Mouse (Mus musculus) ovary, postnatal 14 days (tissue): ENCODE data around the gene Etnk1.

Experiments
- DNase-seq: peaks from one replicate; pipeline ENCODE4 v3.0.0; 2022; ENCODE audit warnings: low spot score

Etnk1 gene

DNA sequence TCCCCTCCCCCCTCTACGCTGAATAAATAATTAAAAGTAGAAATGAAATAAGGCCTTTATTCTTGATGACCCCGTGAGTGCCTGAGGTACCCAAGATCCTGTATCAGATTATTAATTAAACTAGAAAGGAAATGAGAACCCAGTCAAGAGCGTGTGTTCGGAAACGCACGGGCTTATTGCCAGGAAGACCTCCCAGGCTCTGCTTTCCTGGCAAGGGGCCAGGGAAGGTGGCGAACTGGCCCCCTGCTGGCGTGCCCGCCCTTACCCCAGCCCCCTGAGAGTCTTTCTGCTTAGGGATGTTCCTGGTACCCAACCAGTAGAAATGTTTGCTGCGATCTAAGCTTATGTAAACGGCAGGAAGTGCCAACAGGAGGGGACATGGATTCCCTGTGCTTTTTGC, 49.2 kb downstream of the Etnk1 start:
- DNase-seq, result no peak

DNA sequence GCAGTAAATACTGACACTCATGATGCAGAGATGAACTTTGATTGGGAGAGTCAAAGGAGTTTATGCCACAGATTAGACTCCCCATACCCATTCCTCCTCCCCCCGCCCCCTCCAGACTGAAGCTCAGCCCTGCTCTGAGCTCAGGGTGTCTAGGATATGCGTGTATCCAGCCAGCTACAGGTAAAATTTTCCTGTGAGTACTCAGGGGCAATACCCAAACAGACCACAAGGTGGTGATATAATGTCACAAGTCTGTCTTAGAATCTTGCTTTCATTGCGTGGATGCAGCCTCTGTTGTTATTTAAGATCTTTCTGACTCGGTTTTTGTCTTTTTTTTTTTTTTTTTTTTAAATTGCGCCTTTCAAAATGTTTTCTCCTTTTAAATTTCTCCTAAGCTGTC, 52.3 kb downstream of the Etnk1 start:
- DNase-seq, result peak; percentile 45

DNA sequence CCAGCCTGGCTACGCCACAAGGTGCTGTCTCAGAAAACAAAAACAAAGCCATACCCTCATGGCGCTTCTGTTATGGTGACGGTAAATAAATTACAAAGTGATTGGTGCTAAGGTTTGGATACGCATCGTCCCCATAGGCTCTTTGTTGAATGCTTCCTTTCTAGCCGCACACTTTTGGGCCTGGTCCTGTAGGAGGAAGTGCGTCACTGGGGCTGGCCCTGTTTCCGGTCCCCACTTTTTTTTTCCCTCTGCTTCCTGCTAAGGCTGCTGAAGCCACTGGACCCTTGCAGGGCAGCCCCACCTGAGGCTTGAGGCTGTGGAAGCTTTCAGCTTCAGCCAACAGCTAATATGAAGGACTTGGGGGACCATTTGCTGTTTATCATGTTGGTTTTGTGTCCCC, 54.2 kb downstream of the Etnk1 start:
- DNase-seq, result no peak

DNA sequence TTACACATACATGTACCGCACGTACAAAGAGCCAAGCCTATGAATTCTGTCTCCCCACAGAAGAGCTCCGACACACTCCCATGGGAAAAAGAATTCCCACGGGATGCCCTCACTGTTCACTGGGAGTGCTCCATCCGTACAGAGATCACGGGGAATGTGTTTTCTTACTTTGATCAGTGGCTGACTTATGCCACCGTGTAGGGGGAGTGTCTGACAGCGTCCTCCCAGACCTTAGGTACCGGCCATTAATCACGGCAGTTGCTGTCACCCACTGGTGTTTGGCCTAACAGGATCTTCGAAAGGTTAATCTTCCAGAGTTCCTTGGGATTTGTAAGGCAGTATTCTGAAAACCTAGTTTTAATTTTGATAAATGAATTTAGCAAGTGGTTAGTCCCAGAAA, 57.0 kb downstream of the Etnk1 start:
- no peak for DNase-seq

DNA sequence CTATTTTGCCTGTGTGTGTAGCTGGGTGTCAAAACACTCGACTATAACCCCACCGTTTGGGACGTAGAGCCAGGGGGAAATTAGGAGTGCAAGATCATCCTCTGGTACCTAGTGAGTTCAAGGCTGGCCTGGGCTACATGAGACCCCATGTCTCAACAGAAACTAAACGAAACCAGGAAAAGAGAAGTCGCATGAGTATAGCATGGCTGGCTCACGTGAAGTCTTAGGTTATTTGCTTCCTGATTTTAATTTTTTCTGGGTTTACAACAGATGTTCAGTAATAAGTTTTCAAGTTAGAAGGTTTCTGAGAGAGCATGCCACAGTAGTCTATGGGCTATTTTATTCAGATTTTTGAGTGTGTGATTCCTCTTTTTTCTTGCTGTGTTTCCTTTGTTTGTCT, 57.9 kb downstream of the Etnk1 start:
- DNase-seq, result no peak

DNA sequence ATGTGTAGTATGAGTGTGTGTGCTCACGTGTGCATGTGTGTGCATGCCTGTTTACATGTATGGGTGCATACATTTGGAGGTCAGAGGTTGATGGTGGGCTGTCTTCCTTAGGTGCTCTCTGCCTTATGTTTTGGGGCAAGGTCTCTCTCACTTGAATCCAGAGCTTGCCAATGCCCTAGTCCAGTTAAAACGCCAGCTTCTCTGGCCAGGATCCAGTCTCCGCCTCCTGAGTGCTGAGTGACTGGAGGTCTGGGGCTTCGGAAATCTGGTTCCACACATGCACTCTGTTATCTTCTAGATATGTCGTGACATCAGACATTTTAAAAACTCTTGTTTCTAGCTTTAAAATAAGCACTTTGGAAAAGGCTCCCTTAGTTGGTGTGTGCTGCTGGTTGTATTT, 61.7 kb downstream of the Etnk1 start:
- DNase-seq, result no peak

DNA sequence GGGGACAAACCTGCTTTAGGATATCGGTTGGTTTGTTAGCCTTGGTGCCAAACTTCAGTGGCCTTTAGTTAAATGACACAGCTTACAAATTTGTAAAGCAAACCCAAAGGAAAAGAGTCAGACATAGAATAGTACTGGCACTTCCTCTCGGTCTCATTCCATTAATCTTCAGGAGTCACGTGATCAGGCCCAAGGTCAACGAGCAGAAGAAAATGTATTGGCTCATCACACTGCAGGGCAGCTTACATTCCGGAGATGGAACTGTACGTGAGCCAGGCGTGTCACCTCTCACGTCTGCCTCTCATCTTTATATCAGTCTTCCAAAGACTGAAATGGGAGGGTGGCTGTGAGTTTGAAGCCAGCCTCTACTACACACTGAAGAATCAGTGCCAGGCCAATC, 62.9 kb downstream of the Etnk1 start:
- no peak for DNase-seq

DNA sequence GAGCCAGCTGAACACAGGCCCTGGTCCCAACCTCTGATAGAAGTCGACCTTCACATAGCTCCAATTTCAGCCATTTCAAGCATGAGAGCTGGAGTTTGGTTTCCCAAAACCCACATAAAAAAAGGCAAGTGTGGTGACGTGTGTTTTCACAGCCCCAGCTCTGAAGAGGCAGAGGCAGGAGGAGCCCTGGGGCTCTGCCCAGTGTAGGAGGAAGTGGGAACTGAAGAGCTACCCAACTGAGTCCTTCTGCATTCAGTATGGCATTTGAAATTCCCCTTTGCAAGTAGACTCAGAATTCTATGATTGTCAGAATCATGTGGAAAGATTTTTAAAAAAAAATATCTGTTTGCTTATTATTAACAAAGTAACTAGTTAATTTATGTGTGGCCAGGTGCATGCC, 63.9 kb downstream of the Etnk1 start:
- DNase-seq, result no peak

DNA sequence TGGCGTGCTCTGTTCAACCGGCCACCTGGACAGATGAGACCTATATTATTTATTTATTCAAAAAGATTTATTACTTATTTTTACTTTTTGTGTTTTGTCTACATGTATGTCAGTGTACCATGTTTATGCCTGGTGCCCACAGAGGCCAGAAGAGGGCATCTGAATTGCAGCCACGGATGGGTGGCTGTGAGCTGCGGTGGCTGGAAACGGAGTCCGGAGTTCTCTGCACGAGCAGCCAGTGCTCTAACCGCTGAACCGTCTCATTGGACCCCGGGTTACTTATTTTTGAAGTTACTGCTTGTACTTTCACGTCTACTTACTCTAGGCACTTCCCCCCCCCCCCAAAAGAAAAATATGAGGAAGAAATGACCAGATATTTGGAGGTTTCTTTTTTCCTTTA, 65.7 kb downstream of the Etnk1 start:
- no peak for DNase-seq

DNA sequence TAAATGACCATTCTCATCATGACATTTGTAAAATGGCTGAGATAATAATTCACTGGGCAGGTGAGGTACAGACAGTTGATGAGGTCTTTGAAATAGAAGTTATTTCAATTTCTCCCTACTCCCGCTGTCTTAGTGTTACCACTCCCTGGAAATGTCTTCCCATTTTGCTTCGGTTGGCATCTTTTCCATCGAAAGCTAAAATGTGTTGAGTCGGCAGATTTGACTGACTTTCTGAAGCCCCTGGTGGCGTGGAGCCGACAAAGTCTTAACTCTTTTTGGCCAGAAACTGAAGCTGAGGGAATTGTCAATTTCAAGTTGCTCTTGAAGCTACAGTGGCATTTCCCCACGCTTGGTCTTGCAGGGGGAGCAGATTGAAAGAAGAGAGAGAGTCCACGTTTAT, 67.8 kb downstream of the Etnk1 start:
- no peak for DNase-seq

DNA sequence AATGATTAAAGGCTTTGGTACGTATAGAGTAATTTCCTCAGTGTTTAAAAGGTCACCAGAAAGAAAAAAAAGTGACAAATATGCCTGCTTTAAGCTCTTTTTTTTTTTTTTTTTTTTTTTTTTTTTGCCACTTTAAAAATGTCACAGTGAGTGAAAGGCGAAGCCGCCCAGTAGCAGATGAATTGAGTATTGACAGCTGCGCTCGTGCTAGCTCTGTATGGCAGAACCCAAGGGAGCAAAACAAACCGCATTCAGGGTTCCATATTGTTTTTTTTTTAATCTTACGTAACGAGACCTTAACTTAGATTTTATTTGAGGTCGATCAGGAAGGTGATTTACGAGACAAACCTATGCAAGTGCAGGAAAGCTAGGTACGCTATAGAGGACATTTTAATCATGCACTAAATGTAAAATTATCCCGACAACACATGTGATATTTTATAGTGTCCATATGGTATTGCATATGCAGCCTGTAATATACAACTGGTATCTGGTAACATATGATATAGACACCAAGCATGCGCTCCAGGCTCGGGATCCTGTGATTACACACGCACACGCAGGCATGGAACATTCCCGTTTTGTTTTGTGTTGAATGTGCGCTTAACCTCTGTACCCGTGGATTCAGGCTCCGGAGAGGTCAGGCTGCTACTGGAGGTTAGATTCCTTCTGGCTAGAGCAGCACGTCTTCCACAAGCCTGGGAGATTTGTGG, 72.5 kb downstream of the Etnk1 start:
- no peak for DNase-seq

DNA sequence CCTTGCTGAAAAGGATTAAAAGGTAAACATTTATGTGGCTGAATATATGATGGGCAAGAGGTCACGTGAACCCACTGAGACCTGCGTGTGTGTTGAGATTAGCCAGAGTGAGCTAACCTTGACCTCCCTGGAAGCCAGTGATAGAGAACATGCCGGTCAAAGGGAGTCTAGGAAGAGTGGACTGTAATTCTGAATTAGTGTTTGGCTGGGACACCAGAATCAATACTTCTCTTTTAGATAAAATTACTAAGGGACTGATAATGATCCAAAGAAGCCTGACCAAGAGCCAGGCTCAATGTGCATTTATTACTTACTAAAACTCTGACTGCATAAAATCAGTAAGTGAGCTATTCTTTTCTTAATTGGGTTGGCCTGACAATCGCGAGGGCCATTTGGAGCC, 76.2 kb downstream of the Etnk1 start:
- DNase-seq, result no peak

DNA sequence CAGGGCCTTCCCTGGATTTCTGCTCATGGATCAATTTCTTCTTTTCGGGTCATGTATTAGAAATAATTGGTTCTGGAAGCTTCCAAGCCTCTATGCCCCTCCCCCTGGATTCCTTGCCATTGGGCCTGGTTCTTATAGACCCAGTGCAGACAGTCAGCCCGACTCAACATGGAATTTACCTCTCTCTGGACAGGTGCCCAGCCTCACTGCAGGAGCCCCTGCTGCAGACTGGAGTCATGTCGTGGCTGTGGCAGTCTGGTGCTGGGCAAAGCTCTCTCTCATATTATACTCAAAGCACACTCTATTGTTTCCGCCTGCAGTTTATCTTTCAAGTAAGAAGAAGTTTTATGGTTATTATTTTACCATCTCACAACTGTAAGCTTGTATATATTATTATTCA, 90.9 kb downstream of the Etnk1 start:
- DNase-seq, result no peak

DNA sequence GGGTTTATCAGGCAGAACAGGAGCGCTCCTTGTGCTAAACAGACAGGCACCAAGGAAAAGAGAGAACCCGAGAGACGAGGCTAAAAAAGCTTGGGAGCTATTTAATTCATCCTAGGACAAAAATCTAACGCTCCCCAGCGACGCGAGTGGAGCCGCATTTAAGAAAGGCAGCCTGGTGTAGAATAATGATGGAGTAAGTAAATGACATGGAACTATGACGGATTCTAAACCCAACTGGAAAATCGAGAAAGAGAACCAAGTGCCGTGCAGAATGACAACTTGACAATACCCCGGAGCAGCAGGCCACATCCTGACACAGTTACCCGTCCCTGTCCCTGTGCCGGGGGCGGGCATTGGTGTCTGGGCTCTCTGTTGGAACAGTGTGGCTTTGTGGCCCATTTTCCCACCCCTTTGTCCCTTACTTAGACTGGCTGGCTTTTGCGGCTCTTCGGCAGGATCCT, 92.2 kb downstream of the Etnk1 start:
- no peak for DNase-seq

DNA sequence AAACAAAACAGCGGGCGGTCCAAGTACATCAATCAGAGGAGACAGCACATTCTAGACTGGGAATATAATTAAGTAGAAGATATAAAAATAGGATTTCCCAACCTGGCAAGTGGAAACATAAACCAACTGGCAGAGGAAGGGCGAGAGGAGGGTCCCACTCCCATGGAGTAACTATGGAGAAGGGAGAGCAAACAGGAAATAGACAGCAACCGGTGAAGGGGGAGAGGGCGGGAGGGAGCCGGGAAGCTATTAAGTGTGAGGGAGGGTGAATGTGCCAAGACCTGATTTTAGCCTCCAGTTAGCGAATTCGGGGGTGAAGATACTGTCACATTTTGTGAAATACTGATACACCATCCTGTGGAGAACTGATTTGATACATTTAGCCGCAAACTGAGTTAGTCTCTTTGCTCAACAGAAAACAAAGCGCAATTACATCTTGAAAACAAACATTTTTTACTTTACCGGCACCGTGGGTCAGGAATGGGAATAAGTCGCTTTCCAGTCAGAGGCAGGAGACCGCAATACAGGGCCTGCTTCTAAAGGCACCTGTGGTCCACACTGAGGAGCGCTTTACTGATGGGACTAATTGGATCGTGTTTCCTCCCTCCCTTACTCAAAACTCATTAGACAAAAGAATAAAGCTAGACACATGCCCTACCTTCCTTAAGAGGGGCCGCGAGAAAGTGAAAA, 93.0 kb downstream of the Etnk1 start:
- DNase-seq, result no peak

DNA sequence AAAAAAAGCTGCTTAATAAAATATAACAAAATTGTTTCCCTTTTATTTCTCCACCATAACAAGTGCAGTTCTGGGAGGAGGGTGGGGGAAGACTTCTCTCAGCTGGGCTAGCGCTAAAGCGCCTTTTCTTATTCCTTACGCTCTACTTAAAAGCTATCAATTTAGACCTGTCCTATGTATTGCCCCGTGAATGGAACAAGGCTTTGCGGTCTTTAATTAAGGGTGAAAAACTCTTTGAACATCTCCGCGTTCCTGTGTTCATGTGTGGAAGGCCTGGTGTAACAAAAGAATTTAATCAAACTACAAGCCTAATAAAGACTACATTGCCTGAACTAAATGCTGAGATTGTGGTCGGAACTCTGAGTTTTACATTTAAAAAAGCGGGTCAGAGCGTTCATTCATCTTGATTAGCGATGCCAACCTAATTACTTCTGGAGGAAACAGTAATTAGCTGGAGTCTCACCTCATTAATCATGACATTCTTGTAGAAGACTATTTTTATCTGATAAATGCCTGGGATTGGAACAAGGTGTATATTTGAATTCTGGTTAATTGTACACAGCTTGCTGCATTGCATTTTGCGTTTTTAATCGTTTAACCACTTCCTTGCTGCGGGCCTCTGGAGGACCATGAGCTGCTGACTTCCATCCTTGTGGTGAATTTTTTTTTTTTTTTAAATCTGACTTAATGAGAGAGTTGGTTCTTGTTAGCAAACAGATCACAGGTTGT, 93.7 kb downstream of the Etnk1 start:
- no peak for DNase-seq

DNA sequence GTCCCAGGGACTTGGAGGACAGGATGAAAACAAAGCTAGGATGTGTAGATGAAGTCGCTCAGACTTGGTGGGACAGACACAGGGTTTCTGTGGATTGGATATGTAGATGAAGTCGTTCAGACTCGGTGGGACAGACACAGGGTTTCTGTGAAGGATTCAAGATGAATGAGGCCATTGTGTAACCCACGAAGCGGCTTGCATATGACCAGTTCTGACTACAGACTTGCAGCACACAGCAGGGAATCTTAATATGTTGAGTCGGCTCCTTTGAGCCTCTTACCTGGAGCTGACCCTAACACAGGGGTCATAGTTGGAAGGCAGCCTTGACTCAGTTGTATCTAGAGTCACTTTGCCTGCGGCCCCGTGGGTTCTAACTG, 94.3 kb downstream of the Etnk1 start:
- DNase-seq, result no peak

DNA sequence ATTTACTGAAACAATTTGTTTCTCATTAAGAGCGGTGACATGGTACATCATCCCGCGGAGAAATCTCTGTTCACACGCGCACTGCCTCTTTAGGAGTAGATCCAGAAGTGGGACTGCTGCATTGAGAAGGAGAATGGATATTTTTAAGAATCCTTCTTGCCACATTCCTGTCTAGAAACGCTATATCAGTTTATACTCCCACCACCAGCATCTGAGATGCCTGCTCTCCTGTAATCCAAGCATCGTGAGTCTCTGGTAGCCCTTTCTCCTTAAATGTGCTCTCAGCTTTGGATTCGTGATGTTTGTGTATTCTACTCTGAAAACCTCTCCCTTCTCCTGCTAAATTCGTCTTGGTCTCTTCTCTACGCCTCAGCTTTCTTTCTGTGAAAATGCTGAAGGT, 98.5 kb downstream of the Etnk1 start:
- no peak for DNase-seq

DNA sequence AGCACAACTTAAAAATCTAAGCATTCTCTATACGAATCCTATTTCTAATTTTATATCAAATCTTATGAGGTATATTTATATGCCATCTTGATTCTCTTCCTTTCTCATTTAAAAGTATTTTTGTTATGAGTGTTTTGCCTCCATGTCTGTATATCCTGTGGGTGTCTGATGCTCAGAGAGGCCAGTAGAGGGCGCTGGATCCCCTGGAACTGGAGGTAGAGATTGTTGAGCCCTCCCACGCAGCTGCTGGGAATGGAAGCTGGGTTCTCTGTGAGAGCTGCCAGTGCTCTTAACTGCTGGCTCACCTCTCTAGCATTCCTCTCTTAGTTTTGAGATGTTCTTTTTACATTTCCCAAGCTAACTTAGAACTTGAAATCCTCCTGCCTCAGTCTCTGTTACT, 112.2 kb downstream of the Etnk1 start:
- DNase-seq, result no peak
